Mouse (Mus musculus) midbrain, embryonic 10.5 days (tissue): ENCODE measurements around the gene Rnasek. TPM values are rescaled to one million over a fixed set of nuclear protein-coding genes. Genes with fewer than 3 reads are reported as not detected.
A peak's percentile ranks its signal among the peaks of the same experiment; 100 is the strongest.

Experiments used
- DNase-seq: peaks from one replicate; pipeline ENCODE4 v3.0.0-alpha.2; 2017; ENCODE audit warnings: low spot score
- H3K27ac ChIP-seq: fragments of 300-500 bp; sonication (generic); replicated peaks from 2 replicates; pipeline ENCODE4 v1.5.1; 2016; ENCODE audit warnings: mild to moderate bottlenecking
- H3K27me3 ChIP-seq: fragments of 300-500 bp; sonication (generic); 2 replicates; pipeline ENCODE4 v1.6.1; 2016; ENCODE audit warnings: low read depth, mild to moderate bottlenecking; ENCODE audit not compliant: poor library complexity, severe bottlenecking
- H3K36me3 ChIP-seq: fragments of 300-500 bp; sonication (generic); 2 replicates; pipeline ENCODE4 v1.6.1; 2016; ENCODE audit warnings: mild to moderate bottlenecking, moderate library complexity
- H3K4me1 ChIP-seq: fragments of 300-500 bp; sonication (generic); 2 replicates; pipeline ENCODE4 v1.6.1; 2016
- H3K4me3 ChIP-seq: fragments of 300-500 bp; sonication (generic); 2 replicates; pipeline ENCODE4 v1.5.1; 2016; ENCODE audit warnings: mild to moderate bottlenecking, moderate library complexity
- H3K9me3 ChIP-seq: fragments of 300-500 bp; sonication (generic); replicated peaks from 2 replicates; pipeline ENCODE4 v1.6.1; 2016; ENCODE audit warnings: mild to moderate bottlenecking
- WGBS: fragments of 180-500 bp; shearing (Covaris S2); methylation state at CpG from one replicate; pipeline ENCODE4 v1.1.7; 2016; 5-methylcytosine and 5-hydroxymethylcytosine counted together
- polyA plus RNA-seq: library from polyadenylated mRNA; unstranded; fragments of >200 nt; fragmentation: Nextera tagmentation; extraction: Ambion mirVana; gene quantifications from 2 replicates; pipeline ENCODE4 v1.2.1, GENCODE M21; 2016

The Rnasek gene
- polyA plus RNA-seq, 1 experiment from 2014 or later = 104 TPM

- 80% methylated on average over 6 of the region's 6 CpGs for WGBS
- Histone ChIP-seq H3K27me3 (peaks cover 51% of the 10 kb centered on the region), H3K27ac (no peak overlapping the region), H3K4me1 (peaks cover 25% of the 10 kb centered on the region), H3K4me3 (no peak overlapping the region), H3K9me3 (no peaks in the 10 kb centered on the region), H3K36me3 (peaks cover 2% of the 10 kb centered on the region; the same call in 1 of the 2 replicates)
- DNase-seq = no peak
These were observed 27.7 kb downstream of the Rnasek start for GRCm38 (mm10) chr11:70211972-70212371.

- H3K4me1 ChIP-seq = peaks cover 24% of the 10 kb centered on the region
- H3K9me3 ChIP-seq = no peaks in the 10 kb centered on the region
- H3K27me3 ChIP-seq = peaks cover 38% of the 10 kb centered on the region
- H3K36me3 ChIP-seq = no peaks in the 10 kb centered on the region
- H3K4me3 ChIP-seq = no peak overlapping the region
- 95% methylated on average over 2 of the region's 2 CpGs for WGBS
- DNase-seq = no peak
- H3K27ac ChIP-seq = no peak overlapping the region
These were observed 29.0 kb downstream of the Rnasek start for GRCm38 (mm10) chr11:70210681-70211080.

- H3K4me1 ChIP-seq = peaks cover 6% of the 10 kb centered on the region
- no peak for DNase-seq
- H3K27me3 ChIP-seq = peaks cover 20% of the 10 kb centered on the region
- no peaks in the 10 kb centered on the region for H3K36me3 ChIP-seq
- no peak overlapping the region for H3K27ac ChIP-seq
- no peaks in the 10 kb centered on the region for H3K9me3 ChIP-seq
- 85% methylated on average over 5 of the region's 5 CpGs for WGBS
- no peak overlapping the region for H3K4me3 ChIP-seq
These were observed 30.8 kb downstream of the Rnasek start for GRCm38 (mm10) chr11:70208778-70209388.

- no peak overlapping the region for H3K4me3 ChIP-seq
- no peak for DNase-seq
- 86% methylated on average over 7 of the region's 7 CpGs for WGBS
- no peaks in the 10 kb centered on the region for H3K36me3 ChIP-seq
- H3K9me3 ChIP-seq = no peaks in the 10 kb centered on the region
- peaks cover 4% of the 10 kb centered on the region for H3K27me3 ChIP-seq
- H3K4me1 ChIP-seq = no peaks in the 10 kb centered on the region
- H3K27ac ChIP-seq = no peak overlapping the region
These were observed 32.4 kb downstream of the Rnasek start for GRCm38 (mm10) chr11:70207283-70207682.

- no peaks in the 10 kb centered on the region for H3K36me3 ChIP-seq
- no peak overlapping the region for H3K27ac ChIP-seq
- H3K9me3 ChIP-seq = no peaks in the 10 kb centered on the region
- no peaks in the 10 kb centered on the region for H3K4me1 ChIP-seq
- no peaks in the 10 kb centered on the region for H3K27me3 ChIP-seq
- no peak overlapping the region for H3K4me3 ChIP-seq
- DNase-seq = no peak
- 90% methylated on average over 2 of the region's 2 CpGs for WGBS
These were observed 32.8 kb downstream of the Rnasek start for GRCm38 (mm10) chr11:70206801-70207200.

GRCm38 (mm10) chr11:70201691-70202090 lies 38.0 kb downstream of the Rnasek start:
- DNase-seq = peak; percentile 78
- 35% methylated on average over 5 of the region's 5 CpGs for WGBS
- no peaks in the 10 kb centered on the region for H3K9me3 ChIP-seq
- no peak overlapping the region for H3K4me3 ChIP-seq
- no peaks in the 10 kb centered on the region for H3K27me3 ChIP-seq
- no peaks in the 10 kb centered on the region for H3K36me3 ChIP-seq
- no peak overlapping the region for H3K27ac ChIP-seq
- no peaks in the 10 kb centered on the region for H3K4me1 ChIP-seq

- DNase-seq = no peak
- no peak overlapping the region for H3K4me3 ChIP-seq
- H3K36me3 ChIP-seq = no peaks in the 10 kb centered on the region
- no peaks in the 10 kb centered on the region for H3K4me1 ChIP-seq
- 88% methylated on average over 5 of the region's 5 CpGs for WGBS
- no peaks in the 10 kb centered on the region for H3K27me3 ChIP-seq
- no peak overlapping the region for H3K27ac ChIP-seq
- no peaks in the 10 kb centered on the region for H3K9me3 ChIP-seq
These were observed 39.5 kb downstream of the Rnasek start for GRCm38 (mm10) chr11:70200036-70200608.

GRCm38 (mm10) chr11:70199107-70199506 lies 40.5 kb downstream of the Rnasek start:
- H3K36me3 ChIP-seq = no peaks in the 10 kb centered on the region
- H3K27me3 ChIP-seq = no peaks in the 10 kb centered on the region
- no peak for DNase-seq
- H3K9me3 ChIP-seq = no peaks in the 10 kb centered on the region
- no peak overlapping the region for H3K4me3 ChIP-seq
- WGBS = 85% methylated on average over 8 of the region's 8 CpGs
- no peaks in the 10 kb centered on the region for H3K4me1 ChIP-seq
- no peak overlapping the region for H3K27ac ChIP-seq

- Histone ChIP-seq H3K27ac (no peak overlapping the region), H3K36me3 (no peaks in the 10 kb centered on the region), H3K4me1 (no peaks in the 10 kb centered on the region), H3K27me3 (no peaks in the 10 kb centered on the region), H3K4me3 (no peak overlapping the region), H3K9me3 (no peaks in the 10 kb centered on the region)
- 91% methylated on average over 3 of the region's 3 CpGs for WGBS
- no peak for DNase-seq
These were observed 41.3 kb downstream of the Rnasek start for GRCm38 (mm10) chr11:70198332-70198731.

- no peak overlapping the region for H3K27ac ChIP-seq
- no peaks in the 10 kb centered on the region for H3K27me3 ChIP-seq
- no peaks in the 10 kb centered on the region for H3K36me3 ChIP-seq
- WGBS = 70% methylated on average over 11 of the region's 11 CpGs
- H3K9me3 ChIP-seq = no peaks in the 10 kb centered on the region
- H3K4me1 ChIP-seq = no peaks in the 10 kb centered on the region
- no peak for DNase-seq
- H3K4me3 ChIP-seq = no peak overlapping the region
These were observed 46.0 kb downstream of the Rnasek start for GRCm38 (mm10) chr11:70193354-70194285.

GRCm38 (mm10) chr11:70192157-70192556 lies 47.5 kb downstream of the Rnasek start:
- Histone ChIP-seq H3K27ac (no peak overlapping the region), H3K4me1 (no peaks in the 10 kb centered on the region), H3K27me3 (no peaks in the 10 kb centered on the region), H3K36me3 (no peaks in the 10 kb centered on the region), H3K9me3 (no peaks in the 10 kb centered on the region), H3K4me3 (no peak overlapping the region)
- 87% methylated on average over 4 of the region's 4 CpGs for WGBS
- DNase-seq = no peak

GRCm38 (mm10) chr11:70191188-70191587 lies 48.5 kb downstream of the Rnasek start:
- Histone ChIP-seq H3K27me3 (no peaks in the 10 kb centered on the region), H3K36me3 (no peaks in the 10 kb centered on the region), H3K9me3 (no peaks in the 10 kb centered on the region), H3K4me3 (no peak overlapping the region), H3K4me1 (no peaks in the 10 kb centered on the region), H3K27ac (no peak overlapping the region)
- no peak for DNase-seq
- WGBS = 88% methylated on average over 6 of the region's 6 CpGs
